In the genomic region with DNA sequence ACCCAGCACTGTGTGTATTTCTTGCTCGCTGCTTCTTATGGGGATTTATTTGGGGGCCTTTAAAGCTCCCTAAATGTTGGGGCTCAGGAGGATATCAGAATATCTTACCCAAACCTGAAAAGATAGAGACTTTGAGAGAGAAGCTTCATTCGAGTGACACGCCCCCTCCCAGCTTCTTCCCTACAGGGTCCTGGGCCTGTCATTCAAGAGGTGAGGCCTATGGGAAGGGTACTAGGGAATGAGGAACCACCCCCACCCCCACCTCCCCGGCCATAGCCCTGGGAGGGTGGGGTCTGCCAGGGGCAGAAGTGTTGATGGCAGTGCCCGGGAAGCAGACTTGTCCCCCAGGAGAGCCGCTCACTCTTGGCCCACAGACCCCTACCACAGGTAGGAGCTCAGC, we compare ENCODE assay signal across 22 mouse cellular contexts. TPM values are rescaled to one million over a fixed set of nuclear protein-coding genes. Genes with fewer than 3 reads are reported as not detected.
DNase-seq lines count a peak whose midpoint lies in the region; ATAC-seq lines count a peak whose summit lies in the region.
"Had no signal": no experiment of that assay in that cellular context is flagged by ENCODE, and none has a peak within 500 bp of the region (broad histone marks: within the 10 kb centered on the region; RNA-seq: fewer than 3 reads in every experiment).

No protein-coding gene starts in this region.

- no peaks in the 10 kb centered on the region for H3K4me1 ChIP-seq in forebrain, embryonic 13.5 days
- no peaks in the 10 kb centered on the region for H3K4me1 ChIP-seq in midbrain, embryonic 13.5 days (replicated peaks)
- H3K4me1 ChIP-seq: embryonic facial prominence, embryonic 13.5 days; forebrain, embryonic 12.5 days; hindbrain, embryonic 13.5 days had no signal

- DNase-seq in frontal cortex, postnatal 10 days (ENCODE audit: low spot score in 2 of 2): peak; percentile 29 to 45
- no peak for DNase-seq in frontal cortex, adult 2 months (ENCODE audit: extremely low spot score in 1 of 2, low spot score in 1 of 2)
- peak; percentile 29 for DNase-seq in right cerebral cortex, postnatal 14 days
- no peak for DNase-seq in right cerebral cortex, postnatal 4 days
- DNase-seq: adrenal gland, adult 8-10 months; adrenal gland, postnatal 36 days; B cell, adult 2 months; cerebellum, adult 11-12 months; cerebellum, adult 9-10 months; cerebellum, postnatal 25 days; gastrocnemius, postnatal 10 days; heart, postnatal 10 days; heart, postnatal 4 days had no signal

- H3K27ac ChIP-seq in forebrain, embryonic 13.5 days: no peak overlapping the region
- no peak overlapping the region for H3K27ac ChIP-seq in midbrain, embryonic 13.5 days
- H3K27ac ChIP-seq: embryonic facial prominence, embryonic 13.5 days; forebrain, embryonic 12.5 days; hindbrain, embryonic 13.5 days; hindbrain, postnatal 0 days had no signal

- peak; percentile 28; the same call in 1 of the 2 replicates for ATAC-seq in granulocyte monocyte progenitor cell, adult 5-6 weeks (replicated peaks; ENCODE audit: poor library complexity, severe bottlenecking)
- no peak for ATAC-seq in forebrain, embryonic 13.5 days
- no peak for ATAC-seq in midbrain, embryonic 13.5 days
- ATAC-seq: CD4-positive, CD25-positive, alpha-beta regulatory T cell, adult 4 months; hindbrain, postnatal 0 days; Patski had no signal

- H3K9ac ChIP-seq in forebrain, embryonic 13.5 days: no peak overlapping the region
- H3K9ac ChIP-seq in midbrain, embryonic 13.5 days (replicated peaks): no peak overlapping the region
- H3K9ac ChIP-seq: embryonic facial prominence, embryonic 13.5 days; forebrain, embryonic 12.5 days; hindbrain, embryonic 13.5 days had no signal

- H3K4me2 ChIP-seq in forebrain, embryonic 13.5 days: no peak overlapping the region
- no peak overlapping the region for H3K4me2 ChIP-seq in midbrain, embryonic 13.5 days (replicated peaks)
- H3K4me2 ChIP-seq: embryonic facial prominence, embryonic 13.5 days; forebrain, embryonic 12.5 days; hindbrain, embryonic 13.5 days had no signal

- H3K27me3 ChIP-seq in forebrain, embryonic 13.5 days: peaks cover 32% of the 10 kb centered on the region
- H3K27me3 ChIP-seq in midbrain, embryonic 13.5 days: no peaks in the 10 kb centered on the region

- no peak overlapping the region for H3K4me3 ChIP-seq in forebrain, embryonic 13.5 days
- H3K4me3 ChIP-seq in midbrain, embryonic 13.5 days (replicated peaks): no peak overlapping the region
- H3K4me3 ChIP-seq: embryonic facial prominence, embryonic 13.5 days; forebrain, embryonic 12.5 days; hindbrain, embryonic 13.5 days had no signal

- H3K9me3 ChIP-seq in forebrain, embryonic 13.5 days (replicated peaks): no peaks in the 10 kb centered on the region
- H3K9me3 ChIP-seq in midbrain, embryonic 13.5 days: no peaks in the 10 kb centered on the region
- H3K9me3 ChIP-seq: embryonic facial prominence, embryonic 13.5 days; forebrain, embryonic 12.5 days; hindbrain, embryonic 13.5 days had no signal

- H3K36me3 ChIP-seq in forebrain, embryonic 13.5 days (ENCODE audit: poor library complexity, severe bottlenecking): no peaks in the 10 kb centered on the region
- H3K36me3 ChIP-seq in midbrain, embryonic 13.5 days: no peaks in the 10 kb centered on the region
- H3K36me3 ChIP-seq: embryonic facial prominence, embryonic 13.5 days; forebrain, embryonic 12.5 days; hindbrain, embryonic 13.5 days had no signal

- 68% methylated on average over 6 of the region's 6 CpGs for WGBS in forebrain, embryonic 13.5 days
- WGBS in midbrain, embryonic 13.5 days: 58% methylated on average over 6 of the region's 6 CpGs

RNA-seq across cellular contexts. Expression of a gene that starts 23.3 kb away (rescaled TPM):
- polyA plus RNA-seq in frontal cortex, adult 2 months (2012; rRNA removed): 9.5 and 10.7 TPM in 2 replicates
- 14.7 and 19.2 TPM in 2 replicates for total RNA-seq in granulocyte monocyte progenitor cell, adult 5-6 weeks (2014; fragmentation: Nextera tagmentation)
- 19.1 and 23.0 TPM in 2 replicates for total RNA-seq in granulocyte monocyte progenitor cell, adult 5-6 weeks (2017)
- polyA plus RNA-seq in forebrain, embryonic 13.5 days (2015; fragmentation: Nextera tagmentation; extraction: Ambion mirVana): 18.8 and 19.3 TPM in 2 replicates
- 13.7 and 14.3 TPM in 2 replicates for polyA plus RNA-seq in midbrain, embryonic 13.5 days (2015; fragmentation: Nextera tagmentation; extraction: Ambion mirVana)

RNA-seq across cellular contexts. Expression of a gene that starts 36.4 kb away (rescaled TPM):
- 4.6 and 6.0 TPM in 2 replicates for polyA plus RNA-seq in frontal cortex, adult 2 months (2012; rRNA removed)
- not detected in 2 replicates for total RNA-seq in granulocyte monocyte progenitor cell, adult 5-6 weeks (2014; fragmentation: Nextera tagmentation)
- 1.2 TPM in 1 of 2 replicates, not detected in the other for total RNA-seq in granulocyte monocyte progenitor cell, adult 5-6 weeks (2017)
- polyA plus RNA-seq in forebrain, embryonic 13.5 days (2015; fragmentation: Nextera tagmentation; extraction: Ambion mirVana): 1.4 and 1.6 TPM in 2 replicates
- 1.2 and 1.6 TPM in 2 replicates for polyA plus RNA-seq in midbrain, embryonic 13.5 days (2015; fragmentation: Nextera tagmentation; extraction: Ambion mirVana)

RNA-seq across cellular contexts. Expression of a gene that starts 42.0 kb away (rescaled TPM):
- polyA plus RNA-seq in frontal cortex, adult 2 months (2012; rRNA removed): 42.2 TPM in 2 replicates
- 15.8 and 38.5 TPM in 2 replicates for total RNA-seq in granulocyte monocyte progenitor cell, adult 5-6 weeks (2014; fragmentation: Nextera tagmentation)
- total RNA-seq in granulocyte monocyte progenitor cell, adult 5-6 weeks (2017): 20.7 and 36.9 TPM in 2 replicates
- polyA plus RNA-seq in forebrain, embryonic 13.5 days (2015; fragmentation: Nextera tagmentation; extraction: Ambion mirVana): 48.9 and 50.8 TPM in 2 replicates
- 49.6 and 51.2 TPM in 2 replicates for polyA plus RNA-seq in midbrain, embryonic 13.5 days (2015; fragmentation: Nextera tagmentation; extraction: Ambion mirVana)

RNA-seq across cellular contexts. Expression of a gene that starts 48.1 kb away (rescaled TPM):
- polyA plus RNA-seq in frontal cortex, adult 2 months (2012; rRNA removed): 25.7 and 28.9 TPM in 2 replicates
- total RNA-seq in granulocyte monocyte progenitor cell, adult 5-6 weeks (2014; fragmentation: Nextera tagmentation): not detected in 2 replicates
- not detected in 2 replicates for total RNA-seq in granulocyte monocyte progenitor cell, adult 5-6 weeks (2017)
- polyA plus RNA-seq in forebrain, embryonic 13.5 days (2015; fragmentation: Nextera tagmentation; extraction: Ambion mirVana): 17.8 and 19.1 TPM in 2 replicates
- polyA plus RNA-seq in midbrain, embryonic 13.5 days (2015; fragmentation: Nextera tagmentation; extraction: Ambion mirVana): 24.0 and 32.1 TPM in 2 replicates
- polyA plus RNA-seq: CD4-positive, CD25-positive, alpha-beta regulatory T cell, adult 4 months had no signal

Comparison
In these comparisons a context has a peak if more than half of its experiments do, and no peak if none do; other contexts are left out.
1. DNase-seq: peak in frontal cortex, postnatal 10 days (2 of 2) and right cerebral cortex, postnatal 14 days (single experiment); none in frontal cortex, adult 2 months (0 of 2) and right cerebral cortex, postnatal 4 days (single experiment).